Mouse (Mus musculus): ENCODE measurements around the gene Nup54. TPM values are rescaled to one million over a fixed set of nuclear protein-coding genes. Genes with fewer than 3 reads are reported as not detected.

Nup54 gene
- polyA plus RNA-seq, 1 experiment from 2014 or later = 63.4 TPM

DNA sequence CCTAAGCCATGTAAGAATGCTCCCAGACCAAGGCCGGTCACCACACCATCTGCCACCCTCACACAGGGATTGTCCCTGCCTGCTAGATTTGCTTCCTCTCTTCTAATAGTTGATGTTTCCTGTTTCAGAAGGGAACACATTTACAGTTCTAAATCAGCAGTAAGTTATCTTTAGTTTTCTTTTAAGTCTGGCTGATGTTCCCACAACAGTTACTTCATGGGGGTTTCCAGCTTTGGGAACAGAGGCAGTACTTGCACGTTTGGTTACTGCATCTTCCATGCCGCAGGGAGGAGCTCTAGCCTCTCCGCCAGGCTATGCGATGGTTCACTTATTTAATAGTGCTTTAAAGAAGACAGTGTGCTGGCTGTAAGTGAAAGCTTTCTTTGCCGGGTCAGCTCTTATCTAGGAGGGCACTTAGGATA, 60.3 kb downstream of the Nup54 start:
- ATAC-seq = no peak
- Histone ChIP-seq H3K4me3 (replicated peaks; ENCODE audit: low read length) (no peak overlapping the region), H3K27ac (ENCODE audit: low read length) (no peak overlapping the region), H3K4me2 (ENCODE audit: low read length) (no peak overlapping the region), H3K9me3 (ENCODE audit: control insufficient read depth, low read length) (no peaks in the 10 kb centered on the region), H3K36me3 (ENCODE audit: control insufficient read depth, insufficient read depth) (no peaks in the 10 kb centered on the region), H3K4me1 (replicated peaks; ENCODE audit: control insufficient read depth, insufficient read depth, low read length) (peaks cover 10% of the 10 kb centered on the region), H3K9ac (replicated peaks; ENCODE audit: low read depth, low read length) (no peak overlapping the region), H3K27me3 (replicated peaks; ENCODE audit: control insufficient read depth, insufficient read depth, low read length) (no peaks in the 10 kb centered on the region)
- 71% methylated on average over 6 of the region's 6 CpGs for WGBS

DNA sequence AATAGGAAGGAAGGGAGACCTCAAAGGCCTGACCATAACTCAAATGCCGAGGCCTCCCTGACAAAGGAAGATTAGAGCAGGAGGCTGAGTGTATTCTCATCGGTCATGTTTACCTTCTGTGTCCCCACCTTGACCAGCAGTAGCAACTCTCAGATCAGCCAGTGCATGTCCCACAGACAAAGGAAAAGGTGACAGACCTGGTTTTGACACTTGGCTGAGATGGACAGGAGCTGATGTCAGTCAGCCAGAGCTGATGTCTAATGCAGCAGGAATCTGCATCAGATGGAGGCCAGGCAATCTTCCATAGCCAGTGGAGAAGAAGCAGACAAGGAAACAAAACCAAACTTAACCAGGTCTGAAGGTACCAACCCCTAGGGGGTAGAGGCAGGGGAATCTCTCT, 62.4 kb downstream of the Nup54 start:
- Histone ChIP-seq H3K4me3 (replicated peaks; ENCODE audit: low read length) (no peak overlapping the region), H3K36me3 (ENCODE audit: control insufficient read depth, insufficient read depth) (no peaks in the 10 kb centered on the region), H3K27me3 (replicated peaks; ENCODE audit: control insufficient read depth, insufficient read depth, low read length) (no peaks in the 10 kb centered on the region), H3K27ac (ENCODE audit: low read length) (no peak overlapping the region), H3K4me1 (replicated peaks; ENCODE audit: control insufficient read depth, insufficient read depth, low read length) (peaks cover 13% of the 10 kb centered on the region), H3K9ac (replicated peaks; ENCODE audit: low read depth, low read length) (no peak overlapping the region), H3K9me3 (ENCODE audit: control insufficient read depth, low read length) (no peaks in the 10 kb centered on the region), H3K4me2 (ENCODE audit: low read length) (no peak overlapping the region)
- no peak for ATAC-seq
- WGBS = 77% methylated on average over 2 of the region's 2 CpGs

DNA sequence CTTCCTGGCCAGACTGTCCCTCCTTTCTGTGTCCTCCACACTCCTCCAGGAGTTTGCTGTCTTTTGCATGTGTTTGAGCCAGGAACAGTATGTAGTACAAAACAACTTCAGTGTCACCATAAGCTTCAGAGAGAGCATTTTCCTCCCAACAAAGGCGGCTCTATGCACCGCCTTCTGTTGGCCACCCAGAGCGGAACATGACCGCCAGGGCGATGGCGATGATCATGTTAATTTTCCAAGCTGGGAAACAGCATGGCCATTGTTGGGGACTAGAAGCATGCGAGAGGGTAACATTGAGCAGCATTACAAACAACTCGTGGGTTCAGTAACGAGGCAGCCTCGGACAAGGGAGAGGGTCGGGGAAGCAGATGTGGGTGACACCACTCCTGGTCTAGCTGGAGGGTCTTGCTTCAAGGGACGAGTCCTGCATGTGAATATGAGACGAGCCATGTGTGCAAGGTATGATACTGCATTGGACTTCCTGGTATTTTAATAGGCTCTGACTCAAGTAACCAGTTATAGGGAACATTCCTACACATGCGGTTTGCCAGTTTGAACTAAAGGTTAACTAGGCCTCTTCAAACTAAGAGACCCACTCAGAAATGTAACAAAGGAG, 63.5 kb downstream of the Nup54 start:
- H3K4me2 ChIP-seq (ENCODE audit: low read length) = no peak overlapping the region
- H3K9ac ChIP-seq (replicated peaks; ENCODE audit: low read depth, low read length) = no peak overlapping the region
- no peak overlapping the region for H3K4me3 ChIP-seq (replicated peaks; ENCODE audit: low read length)
- no peaks in the 10 kb centered on the region for H3K36me3 ChIP-seq (ENCODE audit: control insufficient read depth, insufficient read depth)
- ATAC-seq = peak; percentile 54
- no peaks in the 10 kb centered on the region for H3K27me3 ChIP-seq (replicated peaks; ENCODE audit: control insufficient read depth, insufficient read depth, low read length)
- H3K9me3 ChIP-seq (ENCODE audit: control insufficient read depth, low read length) = no peaks in the 10 kb centered on the region
- WGBS = 38% methylated on average over 14 of the region's 14 CpGs
- H3K27ac ChIP-seq (ENCODE audit: low read length) = no peak overlapping the region
- peaks cover 9% of the 10 kb centered on the region for H3K4me1 ChIP-seq (replicated peaks; ENCODE audit: control insufficient read depth, insufficient read depth, low read length)

DNA sequence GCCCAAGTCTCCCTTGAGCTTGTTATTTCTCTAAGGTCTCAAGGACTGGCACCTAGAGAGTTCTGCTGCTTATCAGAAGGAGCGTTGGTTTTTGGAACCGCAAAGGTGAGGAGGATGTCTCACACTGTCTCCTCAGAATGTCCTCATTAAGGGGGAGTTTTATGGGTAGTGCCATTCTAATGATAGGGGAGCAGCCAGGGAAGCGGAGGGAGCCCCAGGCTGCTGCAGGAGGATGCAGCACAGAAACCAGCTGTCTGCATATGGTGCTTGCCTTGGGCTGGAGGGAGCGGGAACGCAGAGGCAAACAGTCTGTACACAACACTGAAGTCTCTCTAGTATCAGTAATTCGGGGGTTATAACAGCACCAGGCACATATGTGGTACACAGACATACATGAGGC, 64.1 kb downstream of the Nup54 start:
- no peak for ATAC-seq

DNA sequence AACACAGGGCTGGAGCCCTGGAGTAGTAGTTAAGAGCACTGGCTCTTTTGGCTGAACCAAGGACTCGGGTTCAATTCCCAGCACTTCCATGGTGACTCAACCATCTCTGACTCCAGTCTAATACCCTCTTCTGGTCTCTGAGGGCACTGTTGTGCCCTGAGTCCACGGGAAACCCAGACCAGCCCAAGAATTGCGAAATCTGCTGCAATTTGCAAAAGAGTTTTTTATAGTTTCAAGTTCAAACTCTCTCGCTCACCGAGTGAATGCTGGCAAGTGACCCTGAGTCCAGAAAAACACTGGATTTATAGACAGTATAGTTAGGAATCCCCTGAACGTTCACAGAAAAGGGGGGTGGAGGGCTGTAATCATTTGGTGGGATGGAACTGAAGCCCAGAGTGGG, 64.6 kb downstream of the Nup54 start:
- no peak for ATAC-seq
- H3K4me2 ChIP-seq (ENCODE audit: low read length) = no peak overlapping the region
- 90% methylated on average over 6 of the region's 6 CpGs for WGBS
- peaks cover 9% of the 10 kb centered on the region for H3K4me1 ChIP-seq (replicated peaks; ENCODE audit: control insufficient read depth, insufficient read depth, low read length)
- H3K27ac ChIP-seq (ENCODE audit: low read length) = no peak overlapping the region
- H3K4me3 ChIP-seq (replicated peaks; ENCODE audit: low read length) = no peak overlapping the region
- no peak overlapping the region for H3K9ac ChIP-seq (replicated peaks; ENCODE audit: low read depth, low read length)
- H3K27me3 ChIP-seq (replicated peaks; ENCODE audit: control insufficient read depth, insufficient read depth, low read length) = no peaks in the 10 kb centered on the region
- no peaks in the 10 kb centered on the region for H3K36me3 ChIP-seq (ENCODE audit: control insufficient read depth, insufficient read depth)
- no peaks in the 10 kb centered on the region for H3K9me3 ChIP-seq (ENCODE audit: control insufficient read depth, low read length)

More for the DNA sequence above, 64.1 kb downstream of the Nup54 start:
- H3K4me3 ChIP-seq (replicated peaks; ENCODE audit: low read length) = no peak overlapping the region
- no peaks in the 10 kb centered on the region for H3K27me3 ChIP-seq (replicated peaks; ENCODE audit: control insufficient read depth, insufficient read depth, low read length)
- H3K4me1 ChIP-seq (replicated peaks; ENCODE audit: control insufficient read depth, insufficient read depth, low read length) = peaks cover 9% of the 10 kb centered on the region
- no peaks in the 10 kb centered on the region for H3K36me3 ChIP-seq (ENCODE audit: control insufficient read depth, insufficient read depth)
- no peaks in the 10 kb centered on the region for H3K9me3 ChIP-seq (ENCODE audit: control insufficient read depth, low read length)
- WGBS = 66% methylated on average over 6 of the region's 6 CpGs
- no peak overlapping the region for H3K27ac ChIP-seq (ENCODE audit: low read length)
- H3K4me2 ChIP-seq (ENCODE audit: low read length) = no peak overlapping the region
- no peak overlapping the region for H3K9ac ChIP-seq (replicated peaks; ENCODE audit: low read depth, low read length)

DNA sequence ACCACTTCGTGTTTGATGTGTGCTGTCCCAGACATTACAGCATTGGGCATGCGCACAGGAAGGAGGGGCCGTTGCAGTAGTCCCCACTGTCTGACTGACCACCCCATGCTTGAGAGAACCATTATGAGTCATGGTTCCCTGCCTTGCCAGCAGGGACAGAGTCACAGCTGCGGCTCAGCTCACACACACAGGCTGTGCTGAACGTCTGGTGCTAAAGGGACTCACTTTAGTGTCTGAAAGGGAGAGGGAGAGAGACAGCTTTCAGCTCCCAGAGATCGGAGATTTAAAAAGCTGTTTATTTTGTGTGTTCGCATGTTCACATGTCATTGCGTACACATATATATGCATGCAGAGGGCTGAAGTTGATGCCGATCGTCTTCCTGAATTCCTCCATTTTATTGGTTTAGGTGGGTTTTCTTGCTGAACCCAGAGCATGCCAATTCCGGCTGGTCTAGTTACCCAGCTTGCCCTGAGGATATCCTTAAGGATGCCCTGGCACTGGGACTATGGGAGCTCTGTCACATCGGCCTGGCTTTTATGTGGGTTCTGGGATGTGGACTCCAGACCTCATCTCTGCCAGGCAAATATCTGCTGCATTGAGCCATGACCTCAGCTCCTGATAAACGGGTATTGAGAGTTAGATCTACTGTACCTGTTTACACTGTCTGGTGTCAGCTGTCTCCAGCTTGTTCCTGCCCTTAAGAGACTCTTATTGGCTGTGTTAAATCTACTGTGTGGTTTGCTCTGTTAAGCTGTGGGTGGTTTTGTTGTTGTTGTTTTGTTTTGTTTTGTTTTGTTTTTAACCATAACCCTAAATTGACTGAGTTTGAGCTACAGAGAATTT, 65.6 kb downstream of the Nup54 start:
- Histone ChIP-seq H3K9me3 (ENCODE audit: control insufficient read depth, low read length) (no peaks in the 10 kb centered on the region), H3K4me3 (replicated peaks; ENCODE audit: low read length) (no peak overlapping the region), H3K4me2 (ENCODE audit: low read length) (no peak overlapping the region), H3K27ac (ENCODE audit: low read length) (no peak overlapping the region), H3K36me3 (ENCODE audit: control insufficient read depth, insufficient read depth) (no peaks in the 10 kb centered on the region), H3K9ac (replicated peaks; ENCODE audit: low read depth, low read length) (no peak overlapping the region), H3K4me1 (replicated peaks; ENCODE audit: control insufficient read depth, insufficient read depth, low read length) (peaks cover 9% of the 10 kb centered on the region), H3K27me3 (replicated peaks; ENCODE audit: control insufficient read depth, insufficient read depth, low read length) (no peaks in the 10 kb centered on the region)
- 59% methylated on average over 13 of the region's 13 CpGs for WGBS
- peak; percentile 95 for ATAC-seq

DNA sequence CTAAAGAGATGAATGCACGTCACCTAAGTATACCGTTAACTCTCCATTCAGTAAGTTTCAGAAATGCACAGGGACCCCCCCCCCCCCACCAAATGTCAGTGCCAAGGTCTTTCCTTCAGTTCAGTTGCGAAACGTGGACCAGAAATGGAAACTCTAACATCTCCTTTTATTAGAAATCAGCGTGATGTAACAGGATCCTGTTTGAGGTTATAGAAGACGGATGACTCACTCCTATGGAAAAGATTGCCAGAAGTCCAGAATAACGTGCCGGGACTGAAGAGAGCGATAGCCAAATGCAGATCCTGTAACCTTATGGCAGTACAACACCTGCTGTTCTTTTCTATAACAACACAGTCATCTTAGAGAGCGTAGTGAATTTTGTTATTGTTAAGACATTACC, 66.6 kb downstream of the Nup54 start:
- Histone ChIP-seq H3K4me3 (replicated peaks; ENCODE audit: low read length) (no peak overlapping the region), H3K9ac (replicated peaks; ENCODE audit: low read depth, low read length) (no peak overlapping the region), H3K4me1 (replicated peaks; ENCODE audit: control insufficient read depth, insufficient read depth, low read length) (peaks cover 9% of the 10 kb centered on the region), H3K4me2 (ENCODE audit: low read length) (no peak overlapping the region), H3K36me3 (ENCODE audit: control insufficient read depth, insufficient read depth) (no peaks in the 10 kb centered on the region), H3K27me3 (replicated peaks; ENCODE audit: control insufficient read depth, insufficient read depth, low read length) (no peaks in the 10 kb centered on the region), H3K27ac (ENCODE audit: low read length) (no peak overlapping the region), H3K9me3 (ENCODE audit: control insufficient read depth, low read length) (no peaks in the 10 kb centered on the region)
- ATAC-seq = no peak
- 62% methylated on average over 10 of the region's 10 CpGs for WGBS

DNA sequence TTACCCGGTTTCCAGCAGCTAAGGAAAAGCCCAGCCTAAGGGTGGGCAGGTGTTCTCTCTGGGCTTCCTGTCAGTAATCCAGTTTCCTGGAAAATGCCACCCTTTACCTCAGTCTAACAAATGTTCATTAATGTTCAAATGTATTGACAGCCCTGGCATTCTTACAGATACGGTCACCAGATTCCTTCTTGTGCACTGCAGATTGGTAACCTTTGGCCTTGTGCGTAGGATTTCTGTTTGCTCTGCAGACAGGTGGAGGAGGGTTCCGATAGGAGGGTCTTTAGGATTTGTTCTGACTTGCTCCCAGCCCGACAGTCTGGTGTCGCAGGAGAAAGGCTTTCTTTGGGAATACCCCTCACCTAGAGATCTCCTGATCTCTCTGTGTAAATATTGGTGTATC, 68.5 kb downstream of the Nup54 start:
- WGBS = 86% methylated on average over 6 of the region's 6 CpGs
- no peak overlapping the region for H3K27ac ChIP-seq (ENCODE audit: low read length)
- ATAC-seq = no peak

More for the DNA sequence above, 68.5 kb downstream of the Nup54 start:
- H3K9me3 ChIP-seq (ENCODE audit: control insufficient read depth, low read length) = no peaks in the 10 kb centered on the region
- no peaks in the 10 kb centered on the region for H3K36me3 ChIP-seq (ENCODE audit: control insufficient read depth, insufficient read depth)
- H3K27me3 ChIP-seq (replicated peaks; ENCODE audit: control insufficient read depth, insufficient read depth, low read length) = no peaks in the 10 kb centered on the region
- H3K4me1 ChIP-seq (replicated peaks; ENCODE audit: control insufficient read depth, insufficient read depth, low read length) = peaks cover 9% of the 10 kb centered on the region
- H3K9ac ChIP-seq (replicated peaks; ENCODE audit: low read depth, low read length) = no peak overlapping the region
- H3K4me3 ChIP-seq (replicated peaks; ENCODE audit: low read length) = no peak overlapping the region
- no peak overlapping the region for H3K4me2 ChIP-seq (ENCODE audit: low read length)
